Mouse (Mus musculus): ENCODE measurements at regions not wholly inside any gene's neighbourhood (a gene's known extent, or its start where the extent isn't known, plus 50 kb on each side); places are given as distances from the start of the nearest gene placed in this dataset.
A peak's percentile ranks its signal among the peaks of the same experiment; 100 is the strongest.

DNA sequence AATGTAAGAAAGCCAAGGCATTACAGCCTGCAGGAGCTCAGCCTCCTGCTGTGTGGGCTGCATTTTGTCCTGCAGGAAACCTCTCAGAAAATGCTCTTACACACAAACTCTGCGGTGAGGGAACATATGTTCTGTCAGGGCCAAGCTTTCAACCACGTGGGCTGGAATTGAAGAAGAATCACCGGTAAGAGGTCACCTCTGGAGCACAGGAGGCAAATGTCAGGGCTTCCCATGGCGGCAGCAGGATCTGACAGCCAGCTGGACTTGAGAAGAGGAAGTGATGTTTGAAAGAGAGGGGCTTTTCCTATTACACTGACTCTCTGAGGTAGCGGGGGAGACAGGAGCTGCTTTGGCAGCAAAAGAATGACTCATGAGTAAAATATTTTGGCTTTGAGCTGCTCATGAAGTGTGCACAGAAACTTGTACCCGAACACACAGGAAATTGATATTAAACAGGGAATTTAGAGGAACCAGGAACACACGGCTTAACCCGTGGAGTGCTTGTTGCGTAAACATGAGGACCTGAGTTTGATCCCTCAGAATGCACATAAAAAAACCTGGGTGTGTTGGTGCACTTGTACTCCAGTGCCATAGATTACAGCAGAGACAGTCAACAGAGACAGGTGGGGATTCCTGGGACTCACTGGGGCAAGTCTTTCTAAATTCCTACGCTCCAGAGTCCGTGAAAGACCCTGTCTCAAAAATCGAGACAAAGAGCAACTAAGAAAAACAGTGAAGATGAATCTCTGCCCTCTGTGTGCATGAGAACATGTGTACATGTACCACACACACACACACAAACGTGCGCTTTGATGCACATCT is 848.1 kb upstream of the A1bg start:
- DNase-seq (ENCODE audit: low spot score in 2 of 2): no peak

DNA sequence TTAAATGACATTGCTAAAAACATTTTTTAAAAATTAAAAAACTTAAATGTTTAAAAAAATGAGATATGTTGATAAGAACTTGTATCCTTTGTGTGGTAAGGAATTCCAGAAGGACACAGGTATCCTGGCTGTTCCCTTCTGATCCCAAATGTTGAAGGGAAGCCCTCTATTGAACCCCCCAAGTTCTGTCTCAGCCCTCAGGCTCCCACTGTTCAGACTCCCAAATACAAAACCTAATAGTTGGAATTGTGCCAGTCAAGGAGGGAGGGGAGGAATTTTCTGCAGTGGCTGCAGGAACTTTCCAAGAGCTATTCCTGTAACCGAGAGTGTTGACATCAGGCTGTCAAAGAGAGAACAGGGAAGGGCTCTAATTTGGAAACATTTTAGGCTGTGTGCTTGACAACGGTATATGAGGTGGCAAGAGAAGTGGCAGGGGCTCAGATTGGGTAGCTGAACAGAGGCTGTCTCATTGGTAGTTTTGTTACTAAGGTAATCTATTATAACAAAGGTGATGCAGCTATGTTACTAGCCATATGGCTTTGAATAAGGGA is 843.8 kb upstream of the A1bg start:
- DNase-seq (ENCODE audit: low spot score in 2 of 2): no peak

DNA sequence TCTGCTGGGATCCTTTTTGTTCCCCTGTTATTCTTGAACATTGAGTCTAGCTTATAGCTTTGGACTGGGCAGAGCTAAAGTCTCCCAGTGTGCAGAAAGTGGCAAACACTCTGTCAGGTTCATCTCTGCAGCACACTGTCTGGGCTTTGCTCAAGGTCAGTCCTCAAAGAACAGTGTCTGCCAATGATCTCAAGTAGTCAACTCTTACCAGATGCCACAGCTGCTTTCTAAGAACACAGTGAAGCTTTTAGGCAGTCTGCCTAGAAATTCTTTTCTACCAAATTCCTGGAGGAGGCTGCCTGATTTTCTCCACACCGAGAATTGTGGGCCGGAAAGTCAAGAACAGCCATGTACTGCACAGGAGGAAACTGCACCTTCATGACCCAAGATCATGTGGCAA is 831.0 kb upstream of the A1bg start:
- no peak for DNase-seq (ENCODE audit: low spot score in 2 of 2)

DNA sequence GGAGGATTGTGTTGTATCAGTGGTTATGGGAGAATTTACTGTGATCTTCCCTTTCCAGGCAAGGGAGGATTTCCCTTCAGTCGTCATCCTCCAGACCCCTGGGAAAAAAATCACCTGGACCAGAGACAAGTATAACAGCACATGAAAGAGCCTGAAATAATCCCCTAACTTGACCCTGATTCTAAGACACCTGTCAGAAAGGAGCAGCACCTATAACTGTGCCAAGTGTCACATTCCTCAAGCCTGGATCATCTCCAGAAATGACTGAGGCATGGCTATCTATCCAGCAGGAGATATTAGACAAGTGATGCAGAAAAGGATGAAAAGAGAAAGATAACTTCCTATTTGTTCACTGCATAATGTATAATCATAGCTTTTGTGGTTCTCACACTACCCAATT is 800.9 kb upstream of the A1bg start:
- DNase-seq (ENCODE audit: low spot score in 2 of 2): no peak

DNA sequence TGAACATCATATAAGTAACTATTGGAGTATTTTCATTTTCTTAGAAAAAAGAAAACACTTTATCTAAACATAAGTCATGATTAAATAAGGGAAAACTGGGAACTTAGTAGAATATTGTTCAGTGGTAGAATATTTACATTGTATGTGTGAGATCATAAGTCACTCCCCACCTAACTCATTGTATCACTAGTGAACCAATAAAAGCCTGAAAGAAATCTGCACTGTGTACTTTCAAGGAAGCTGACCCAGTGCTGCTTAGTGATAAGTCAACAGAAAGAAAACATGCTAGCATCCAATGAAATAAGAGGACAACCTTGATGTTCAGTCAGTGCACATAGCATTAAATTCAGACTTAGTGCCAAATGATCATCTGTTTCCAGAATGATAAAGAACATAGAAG is 795.7 kb upstream of the A1bg start:
- DNase-seq (ENCODE audit: low spot score in 2 of 2): no peak

DNA sequence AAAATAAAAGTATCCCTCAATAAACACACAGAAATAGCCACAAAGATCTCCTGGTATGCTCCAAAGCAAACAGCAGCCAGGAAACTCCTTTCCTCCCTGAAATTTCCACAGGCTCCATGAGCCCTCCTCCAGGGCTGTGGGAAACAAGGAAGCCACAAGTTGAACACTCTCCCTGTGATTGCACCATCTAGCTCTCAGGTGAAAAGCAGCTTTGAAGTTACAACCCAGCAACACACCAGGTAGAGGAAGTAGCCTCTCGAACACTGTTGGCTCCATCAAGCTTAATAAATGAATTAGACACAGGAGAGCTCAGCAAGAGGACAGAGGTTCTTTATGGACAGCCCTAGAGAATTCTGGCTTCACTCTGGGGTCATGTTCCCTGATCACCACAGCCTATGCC is 794.4 kb upstream of the A1bg start:
- no peak for DNase-seq (ENCODE audit: low spot score in 2 of 2)

DNA sequence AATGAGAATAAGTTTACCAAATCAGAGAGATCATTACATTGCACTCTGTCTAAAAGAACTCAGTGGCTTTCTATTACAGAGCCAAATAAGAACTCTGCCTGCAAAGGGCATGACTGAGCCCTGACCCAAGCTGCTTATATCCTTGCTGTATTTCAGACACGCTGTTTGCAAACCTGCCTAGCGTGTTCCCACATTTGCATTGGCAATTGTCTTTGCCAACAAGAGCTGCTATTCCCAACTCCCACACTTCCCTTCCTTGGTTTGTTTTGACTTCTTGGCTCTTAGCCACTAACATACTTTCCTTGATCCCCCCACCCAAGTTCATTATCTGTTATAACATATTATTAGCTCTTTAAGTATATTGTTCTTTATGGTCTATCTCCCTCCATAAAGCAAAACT is 791.1 kb upstream of the A1bg start:
- no peak for DNase-seq (ENCODE audit: low spot score in 2 of 2)

DNA sequence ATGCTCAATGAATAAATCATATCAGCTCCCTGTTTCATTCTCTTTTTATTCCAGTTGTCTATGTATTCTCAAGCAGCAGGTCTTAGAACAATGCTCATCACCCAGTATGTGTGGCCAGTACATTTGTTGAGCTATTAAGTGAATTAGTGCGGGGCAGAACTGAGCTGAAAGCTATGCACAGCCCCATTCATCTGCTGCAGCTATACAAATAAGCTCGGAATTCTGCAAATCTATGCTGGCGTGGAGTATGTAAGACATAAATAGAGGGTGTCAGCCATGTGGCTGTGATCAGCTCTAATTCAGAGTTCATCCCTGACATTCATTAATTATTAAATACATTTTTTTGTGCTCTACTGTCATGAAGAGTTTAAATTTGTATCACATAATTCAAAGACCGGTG is 786.1 kb upstream of the A1bg start:
- no peak for DNase-seq (ENCODE audit: low spot score in 2 of 2)

DNA sequence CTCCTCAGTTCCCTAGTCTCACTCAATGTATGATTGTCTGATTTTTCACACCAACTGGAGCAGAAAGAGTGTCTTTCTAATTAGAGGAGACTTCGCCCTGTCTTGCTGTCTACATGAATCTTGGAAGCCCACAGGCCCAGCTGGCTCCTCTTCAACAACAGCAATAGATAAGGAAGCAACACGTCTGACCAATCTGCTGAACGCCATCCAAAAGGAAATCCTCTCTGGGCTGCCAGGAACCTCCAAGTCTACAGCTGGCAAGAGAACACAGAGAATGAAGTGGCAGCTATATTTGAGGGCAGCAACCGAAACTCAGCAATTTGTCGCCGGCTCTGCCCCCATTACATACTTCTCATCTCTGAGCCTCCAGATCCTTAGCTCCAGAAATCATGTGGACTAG is 785.1 kb upstream of the A1bg start:
- DNase-seq (ENCODE audit: low spot score in 2 of 2): peak in 1 of 2 experiments; percentile 15

DNA sequence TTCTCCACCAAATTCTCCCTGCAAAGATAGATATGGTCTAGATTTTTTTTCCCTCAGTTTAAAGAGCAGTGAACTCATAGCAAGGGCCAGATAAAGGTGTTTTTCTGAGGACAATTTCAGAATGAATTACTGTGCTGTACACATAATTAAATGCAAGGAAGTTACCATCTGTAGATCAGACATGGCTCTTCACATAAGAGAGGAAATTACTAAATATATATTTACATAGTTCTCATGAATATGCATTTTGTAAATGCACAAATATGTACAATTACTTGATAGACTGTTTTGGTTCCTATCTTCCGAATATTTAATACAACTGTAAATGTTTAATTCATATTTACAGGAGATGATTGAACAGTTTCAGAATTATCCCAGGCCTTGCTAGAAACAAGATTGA is 769.9 kb upstream of the A1bg start:
- no peak for DNase-seq (ENCODE audit: low spot score in 2 of 2)

DNA sequence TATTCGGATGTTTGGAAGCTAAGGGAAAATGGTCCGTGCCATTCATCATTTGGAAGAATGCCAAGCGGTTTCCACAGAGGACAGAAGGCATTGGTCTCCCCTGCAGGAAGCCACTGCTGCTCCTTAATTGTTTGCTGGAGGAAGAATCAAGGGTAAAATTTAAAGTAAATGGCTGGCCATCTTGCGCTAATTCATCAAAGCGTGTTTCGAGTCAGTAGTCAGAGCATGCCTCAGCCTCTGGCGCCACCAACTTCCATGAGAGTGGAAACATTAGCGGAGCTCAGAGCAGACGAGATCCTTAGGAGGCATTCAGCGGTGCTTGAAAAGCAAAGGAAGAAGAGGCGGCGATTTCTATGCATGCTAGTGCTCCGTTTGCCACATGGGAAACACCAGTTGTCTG is 767.6 kb upstream of the A1bg start:
- no peak for DNase-seq (ENCODE audit: low spot score in 2 of 2)

DNA sequence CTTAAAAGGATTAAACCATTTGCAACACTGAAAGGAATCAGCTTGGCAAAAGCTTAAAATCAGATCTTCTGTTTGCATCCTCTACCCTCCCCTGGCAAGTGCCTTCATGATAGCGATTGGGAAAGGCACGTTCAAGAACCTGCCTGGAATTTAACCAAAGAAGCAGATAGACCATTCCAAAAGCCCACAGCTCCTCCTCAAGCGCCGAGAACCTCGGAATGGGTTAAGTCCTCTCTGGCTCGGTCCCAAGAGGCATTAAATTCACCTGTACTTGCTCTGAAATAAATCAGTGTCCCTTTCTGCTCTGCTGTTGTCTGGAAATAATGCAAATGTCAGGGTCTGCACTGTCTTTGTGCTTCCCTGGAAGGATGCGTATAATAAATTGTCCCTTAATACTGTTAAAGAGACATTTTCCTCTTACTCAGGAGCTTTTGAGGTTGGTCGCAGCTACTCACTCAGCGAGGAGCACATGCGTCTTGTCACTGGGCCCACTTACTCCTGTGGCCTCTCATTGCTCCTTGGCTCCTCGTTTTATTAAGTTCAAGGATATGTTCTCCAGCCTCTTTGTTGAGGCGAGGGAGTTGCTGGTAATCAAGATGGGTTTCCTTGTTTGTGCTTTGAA is 767.1 kb upstream of the A1bg start:
- no peak for DNase-seq (ENCODE audit: low spot score in 2 of 2)

DNA sequence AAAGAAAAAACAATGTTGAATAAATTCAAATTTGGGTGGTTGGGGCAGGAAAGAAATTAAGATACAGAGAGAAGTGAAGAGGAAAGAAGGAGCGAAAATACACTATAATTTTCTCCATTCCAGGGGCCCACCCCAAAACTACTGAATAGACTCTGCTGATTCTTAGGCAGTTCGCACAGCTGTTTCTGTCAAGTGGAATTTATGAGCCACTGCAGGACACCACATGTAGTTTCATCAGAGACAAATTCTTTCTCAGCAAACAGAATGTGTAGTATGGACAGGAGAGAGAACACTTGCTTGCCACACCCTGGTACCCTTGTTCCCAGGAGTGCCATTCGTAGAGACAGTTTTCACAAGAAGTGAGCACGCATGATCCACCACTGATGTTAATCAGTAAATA is 760.2 kb upstream of the A1bg start:
- no peak for DNase-seq (ENCODE audit: low spot score in 2 of 2)

DNA sequence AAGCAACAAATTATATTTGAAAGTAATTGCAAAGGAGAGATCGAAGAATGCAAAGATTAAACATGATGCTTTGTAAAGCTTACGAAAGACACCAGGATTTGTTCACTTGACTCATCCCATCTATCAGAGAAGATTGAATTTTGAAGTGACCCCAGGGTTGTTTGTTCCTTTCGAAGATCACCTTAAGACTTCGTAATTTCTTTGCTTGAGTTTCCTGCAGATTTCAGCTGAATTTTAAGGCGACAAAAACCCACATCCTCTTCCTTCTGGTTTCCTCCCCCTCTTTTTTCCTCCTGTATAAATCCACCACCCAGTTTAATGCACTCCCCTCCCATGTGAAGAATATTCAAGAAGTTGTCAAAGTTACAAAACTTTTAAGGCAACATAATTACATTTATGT is 747.7 kb upstream of the A1bg start:
- DNase-seq (ENCODE audit: low spot score in 2 of 2): no peak

DNA sequence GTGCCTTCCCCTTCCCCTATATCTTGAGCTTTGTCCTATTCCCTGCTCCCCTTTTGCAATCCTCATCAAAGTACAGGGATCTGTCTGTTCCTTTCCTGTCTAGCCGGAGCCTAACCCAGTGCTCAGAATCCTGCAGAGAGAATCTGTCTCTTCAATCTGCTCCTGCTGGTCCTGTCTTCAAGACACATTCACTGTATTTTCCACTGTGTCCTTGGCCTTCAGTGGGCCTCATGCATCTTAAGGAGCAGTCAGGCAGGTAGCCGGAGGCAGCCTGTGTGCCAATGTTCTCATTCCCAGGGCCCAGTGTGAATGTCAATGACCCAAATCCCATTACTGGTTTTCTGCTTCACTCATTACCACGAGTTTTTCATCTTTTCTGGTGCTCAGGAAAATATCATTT is 737.8 kb upstream of the A1bg start:
- no peak for DNase-seq (ENCODE audit: low spot score in 2 of 2)

DNA sequence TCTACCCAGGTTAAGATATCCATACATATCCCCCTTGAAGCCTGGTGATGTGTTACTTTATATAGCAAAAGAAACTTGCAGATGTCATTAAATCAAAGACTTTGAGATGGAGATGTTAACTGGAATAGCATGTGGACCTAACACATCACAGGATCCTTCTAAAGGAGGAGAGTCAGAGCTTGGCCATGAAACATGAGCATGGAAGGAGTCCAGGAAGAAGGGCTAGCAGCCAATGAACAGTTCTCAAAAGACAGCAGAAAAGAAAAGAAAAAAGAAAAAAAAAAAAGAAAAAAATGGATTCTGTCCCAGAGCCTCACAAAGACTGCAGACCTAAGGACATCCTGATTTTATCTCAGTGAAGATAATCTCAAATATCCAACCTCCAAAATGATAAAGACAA is 734.1 kb upstream of the A1bg start:
- DNase-seq (ENCODE audit: low spot score in 2 of 2): no peak

DNA sequence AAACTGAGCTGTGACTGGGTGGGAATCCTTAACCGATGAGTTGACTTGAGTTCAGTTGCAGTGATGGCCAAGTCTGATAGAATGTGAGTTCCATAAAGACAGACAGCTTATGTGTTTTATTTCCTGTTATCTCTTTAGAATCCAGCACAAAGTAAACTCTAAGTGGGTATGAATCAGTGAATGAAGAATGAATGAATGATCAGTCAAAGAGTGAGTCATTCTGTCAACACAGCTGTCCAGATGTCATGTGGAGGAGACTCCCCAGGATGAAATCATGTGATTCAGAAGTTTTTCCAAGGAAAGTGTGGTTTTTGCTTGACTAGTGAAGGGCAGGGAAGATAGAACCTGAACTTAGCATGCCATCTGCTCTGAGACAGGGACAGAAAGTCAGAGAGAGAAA is 732.0 kb upstream of the A1bg start:
- no peak for DNase-seq (ENCODE audit: low spot score in 2 of 2)

DNA sequence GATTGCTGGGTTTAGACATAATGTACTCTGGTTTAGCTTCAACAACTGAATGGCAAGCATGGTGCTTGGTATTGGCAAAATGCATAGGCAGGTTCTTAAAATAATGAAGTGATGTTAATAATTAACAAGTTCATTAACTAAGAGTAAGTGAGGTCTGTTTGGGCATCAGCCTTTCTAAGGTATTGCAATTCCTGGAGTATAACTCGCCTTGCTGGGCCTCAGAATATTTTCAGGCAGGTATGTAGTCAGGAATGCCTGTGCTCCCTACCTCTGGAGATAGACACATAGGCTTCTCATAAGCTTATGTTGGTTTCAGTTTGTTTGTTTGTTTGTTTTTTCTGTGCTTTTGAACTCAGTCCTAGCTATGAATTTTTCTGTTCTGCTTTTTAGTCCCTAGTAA is 731.0 kb upstream of the A1bg start:
- DNase-seq (ENCODE audit: low spot score in 2 of 2): no peak

DNA sequence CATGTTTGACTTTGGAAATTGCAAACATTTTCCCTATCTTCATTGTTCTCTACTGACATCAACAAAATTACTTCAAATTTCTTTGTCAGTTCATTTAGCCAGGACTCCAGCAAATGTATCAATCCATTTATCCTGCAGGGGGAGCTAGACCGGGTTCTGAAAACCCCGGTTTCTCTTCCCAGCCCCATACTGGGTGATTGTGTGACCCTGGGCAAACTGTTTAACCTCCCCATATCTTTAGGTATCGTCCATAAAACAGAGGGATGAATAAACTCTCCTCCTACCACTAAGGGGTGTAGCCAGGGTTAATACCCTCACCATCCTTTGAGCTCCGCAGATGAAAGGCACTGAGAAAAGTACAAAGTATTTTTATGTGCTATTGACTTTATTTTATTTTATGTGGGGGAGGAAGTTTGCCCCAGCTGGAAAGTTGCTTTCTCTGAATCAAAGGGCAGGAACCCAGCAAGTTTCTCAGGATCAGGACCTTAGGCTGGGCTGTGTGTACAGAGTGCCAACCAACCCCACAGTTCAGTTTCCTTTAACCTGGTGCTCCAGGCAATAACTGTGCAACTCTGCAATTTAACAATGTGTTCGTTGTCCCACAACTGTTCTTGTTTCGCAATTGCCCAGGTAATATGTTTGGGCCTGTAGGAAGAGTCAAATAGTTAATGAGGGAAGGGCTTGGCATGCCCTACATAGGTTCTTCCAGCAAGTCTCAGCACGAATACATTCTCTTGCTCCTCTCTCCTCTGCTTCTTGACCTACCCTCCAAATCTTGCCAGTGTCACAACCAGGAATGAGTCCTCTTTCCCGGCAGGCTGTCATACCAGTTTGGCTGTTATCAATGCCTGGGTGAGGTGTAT is 696.1 kb upstream of the A1bg start:
- no peak for DNase-seq (ENCODE audit: low spot score in 2 of 2)

DNA sequence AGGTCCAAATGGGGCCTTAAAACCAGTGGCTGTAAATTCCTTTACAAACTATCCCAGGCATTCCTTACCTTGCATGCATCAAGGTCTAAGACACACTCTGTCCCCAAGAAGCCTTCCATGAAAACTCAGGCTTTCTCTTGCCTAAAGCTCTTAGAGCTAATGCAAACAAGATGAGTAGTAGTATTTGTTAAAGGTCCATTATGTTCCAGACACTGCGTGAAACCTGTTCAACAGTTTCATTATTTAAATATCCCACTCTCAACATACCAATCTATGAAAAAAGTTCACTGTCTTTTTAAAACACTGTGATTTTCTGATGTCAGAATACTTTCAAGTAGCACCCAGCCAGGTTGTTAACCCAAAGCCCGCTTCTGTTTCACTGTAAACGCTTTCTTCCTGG is 687.9 kb upstream of the A1bg start:
- no peak for DNase-seq (ENCODE audit: low spot score in 2 of 2)

DNA sequence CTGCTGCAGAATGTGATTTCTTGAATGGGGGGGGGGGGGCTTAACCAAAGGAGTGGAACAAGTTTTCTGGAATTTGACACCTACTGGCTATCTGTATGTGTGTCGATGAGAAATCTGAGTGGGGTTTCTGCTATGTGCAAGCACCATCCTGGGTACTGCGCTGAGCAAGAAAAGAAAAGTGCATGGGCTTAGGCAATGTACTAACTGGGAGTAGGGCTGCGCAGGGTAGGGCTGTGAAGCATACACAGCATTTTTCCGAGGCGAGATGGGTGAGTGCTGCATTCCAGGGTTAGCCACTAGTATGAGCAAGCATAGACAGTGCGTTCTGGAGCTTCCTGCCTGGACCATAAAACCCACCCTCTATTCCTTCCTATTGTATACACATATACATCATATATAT is 686.8 kb upstream of the A1bg start:
- no peak for DNase-seq (ENCODE audit: low spot score in 2 of 2)

DNA sequence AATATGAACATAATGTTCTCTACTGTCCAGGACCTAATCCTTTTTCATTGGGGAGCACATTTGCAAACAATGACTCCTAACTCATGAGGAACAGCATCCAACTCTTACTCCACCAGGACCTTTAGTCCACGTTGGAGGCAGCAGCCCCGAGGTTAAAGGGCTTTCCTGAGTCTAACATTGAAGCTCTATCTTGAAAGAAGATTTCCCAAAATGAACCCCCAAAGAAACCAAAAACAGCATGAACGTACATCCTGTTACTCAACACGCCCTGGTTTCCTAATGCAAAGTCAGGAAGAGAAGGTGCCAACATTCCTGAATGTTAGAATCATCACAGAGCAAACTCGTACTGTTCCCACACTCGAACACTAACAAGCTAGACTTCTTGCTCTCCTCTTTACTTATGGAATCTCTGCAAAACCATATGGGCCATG is 685.5 kb upstream of the A1bg start:
- no peak for DNase-seq (ENCODE audit: low spot score in 2 of 2)
